Mouse (Mus musculus): Measurements from ENCODE around the gene Itfg2. TPM values are rescaled to one million over a fixed set of nuclear protein-coding genes. Genes with fewer than 3 reads are reported as not detected.

Itfg2 gene
- polyA plus RNA-seq, 1 experiment from 2014 or later = 35.2 TPM

- peaks cover 5% of the 10 kb centered on the region; the same call in 1 of the 2 replicates for H3K4me1 ChIP-seq
- no peak for ATAC-seq
Measured at GRCm38 (mm10) chr6:128429826-128430225, 5.1 kb upstream of the Itfg2 start.

GRCm38 (mm10) chr6:128429300-128429699 lies 4.6 kb upstream of the Itfg2 start:
- H3K4me1 ChIP-seq = peaks cover 5% of the 10 kb centered on the region; the same call in 1 of the 2 replicates
- no peak overlapping the region for H3K4me2 ChIP-seq
- H3K9me3 ChIP-seq (replicated peaks) = no peaks in the 10 kb centered on the region
- H3K4me3 ChIP-seq = no peak overlapping the region
- no peak overlapping the region for H3K27ac ChIP-seq
- WGBS = 97% methylated on average over 2 of the region's 2 CpGs
- no peak for ATAC-seq
- peaks cover 68% of the 10 kb centered on the region for H3K36me3 ChIP-seq (ENCODE audit: poor library complexity, severe bottlenecking)
- H3K27me3 ChIP-seq = no peaks in the 10 kb centered on the region
- no peak overlapping the region for H3K9ac ChIP-seq

More at GRCm38 (mm10) chr6:128429826-128430225, 5.1 kb upstream of the Itfg2 start:
- no peak overlapping the region for H3K9ac ChIP-seq
- 94% methylated on average over 6 of the region's 6 CpGs for WGBS
- no peak overlapping the region for H3K4me2 ChIP-seq
- no peaks in the 10 kb centered on the region for H3K27me3 ChIP-seq
- H3K4me3 ChIP-seq = no peak overlapping the region
- no peak overlapping the region for H3K27ac ChIP-seq
- no peaks in the 10 kb centered on the region for H3K9me3 ChIP-seq (replicated peaks)
- peaks cover 73% of the 10 kb centered on the region for H3K36me3 ChIP-seq (ENCODE audit: poor library complexity, severe bottlenecking)

GRCm38 (mm10) chr6:128427571-128427970 lies 2.8 kb upstream of the Itfg2 start:
- WGBS = 94% methylated on average over 5 of the region's 5 CpGs
- Histone ChIP-seq H3K9me3 (replicated peaks) (no peaks in the 10 kb centered on the region), H3K4me3 (no peak overlapping the region), H3K36me3 (ENCODE audit: poor library complexity, severe bottlenecking) (peaks cover 51% of the 10 kb centered on the region), H3K4me1 (peaks cover 9% of the 10 kb centered on the region), H3K27me3 (no peaks in the 10 kb centered on the region), H3K4me2 (no peak overlapping the region), H3K27ac (no peak overlapping the region), H3K9ac (no peak overlapping the region)
- ATAC-seq = no peak

GRCm38 (mm10) chr6:128425046-128425445 lies 315 bp upstream of the Itfg2 start:
- peaks cover 26% of the 10 kb centered on the region for H3K36me3 ChIP-seq (ENCODE audit: poor library complexity, severe bottlenecking)
- H3K27ac ChIP-seq = peak overlapping the region; percentile 91

GRCm38 (mm10) chr6:128423496-128424268 lies 1.0 kb downstream of the Itfg2 start:
- peak; percentile 47 for ATAC-seq
- WGBS = 49% methylated on average over 16 of the region's 16 CpGs
- peaks cover 7% of the 10 kb centered on the region for H3K4me1 ChIP-seq
- peaks cover 15% of the 10 kb centered on the region for H3K36me3 ChIP-seq (ENCODE audit: poor library complexity, severe bottlenecking)
- peak overlapping the region; percentile 61 for H3K4me3 ChIP-seq
- peak overlapping the region; percentile 68 for H3K4me2 ChIP-seq
- H3K9me3 ChIP-seq (replicated peaks) = no peaks in the 10 kb centered on the region
- peak overlapping the region; percentile 91 for H3K27ac ChIP-seq
- H3K9ac ChIP-seq = peak overlapping the region; percentile 74
- no peaks in the 10 kb centered on the region for H3K27me3 ChIP-seq

More at GRCm38 (mm10) chr6:128425046-128425445, 315 bp upstream of the Itfg2 start:
- no peak; the same call in 1 of the 2 replicates for ATAC-seq
- 18% methylated on average over 9 of the region's 9 CpGs for WGBS
- Histone ChIP-seq H3K4me1 (peaks cover 7% of the 10 kb centered on the region), H3K9me3 (replicated peaks) (no peaks in the 10 kb centered on the region), H3K9ac (peak overlapping the region; percentile 74), H3K4me3 (peak overlapping the region; percentile 61), H3K4me2 (peak overlapping the region; percentile 68), H3K27me3 (no peaks in the 10 kb centered on the region)

GRCm38 (mm10) chr6:128421480-128421879 lies 3.3 kb downstream of the Itfg2 start:
- Histone ChIP-seq H3K36me3 (ENCODE audit: poor library complexity, severe bottlenecking) (peaks cover 3% of the 10 kb centered on the region; the same call in 1 of the 2 replicates), H3K27me3 (no peaks in the 10 kb centered on the region), H3K4me2 (no peak overlapping the region), H3K27ac (no peak overlapping the region), H3K4me1 (peaks cover 7% of the 10 kb centered on the region), H3K4me3 (no peak overlapping the region), H3K9me3 (replicated peaks) (no peaks in the 10 kb centered on the region), H3K9ac (no peak overlapping the region)
- no peak for ATAC-seq
- WGBS = 95% methylated on average over 3 of the region's 3 CpGs

GRCm38 (mm10) chr6:128421036-128421435 lies 3.7 kb downstream of the Itfg2 start:
- 98% methylated on average over 2 of the region's 2 CpGs for whole genome bisulfite sequencing
- peaks cover 5% of the 10 kb centered on the region; the same call in 1 of the 2 replicates for H3K36me3 ChIP-seq (ENCODE audit: poor library complexity, severe bottlenecking)
- no peak overlapping the region for H3K9ac ChIP-seq
- no peak for ATAC-seq
- H3K4me2 ChIP-seq = no peak overlapping the region
- H3K27me3 ChIP-seq = no peaks in the 10 kb centered on the region
- no peak overlapping the region for H3K4me3 ChIP-seq
- H3K9me3 ChIP-seq (replicated peaks) = no peaks in the 10 kb centered on the region
- peaks cover 7% of the 10 kb centered on the region for H3K4me1 ChIP-seq
- H3K27ac ChIP-seq = no peak overlapping the region

- no peak overlapping the region for H3K27ac ChIP-seq
- H3K4me2 ChIP-seq = no peak overlapping the region
- WGBS = 93% methylated on average over 1 of the region's 1 CpGs
- no peak overlapping the region for H3K9ac ChIP-seq
- no peak overlapping the region for H3K4me3 ChIP-seq
- ATAC-seq = no peak
- no peaks in the 10 kb centered on the region for H3K9me3 ChIP-seq (replicated peaks)
- H3K36me3 ChIP-seq (ENCODE audit: poor library complexity, severe bottlenecking) = peaks cover 21% of the 10 kb centered on the region
- H3K27me3 ChIP-seq = no peaks in the 10 kb centered on the region
- H3K4me1 ChIP-seq = no peaks in the 10 kb centered on the region
Measured at GRCm38 (mm10) chr6:128418076-128418475, 6.7 kb downstream of the Itfg2 start.

GRCm38 (mm10) chr6:128416169-128416568 lies 8.6 kb downstream of the Itfg2 start:
- 92% methylated on average over 5 of the region's 5 CpGs for WGBS
- H3K4me3 ChIP-seq = no peak overlapping the region
- H3K9ac ChIP-seq = no peak overlapping the region
- H3K36me3 ChIP-seq (ENCODE audit: poor library complexity, severe bottlenecking) = peaks cover 40% of the 10 kb centered on the region
- H3K27me3 ChIP-seq = no peaks in the 10 kb centered on the region
- H3K4me2 ChIP-seq = no peak overlapping the region
- H3K4me1 ChIP-seq = no peaks in the 10 kb centered on the region
- H3K27ac ChIP-seq = no peak overlapping the region
- ATAC-seq = no peak
- no peaks in the 10 kb centered on the region for H3K9me3 ChIP-seq (replicated peaks)

- Histone ChIP-seq H3K4me2 (no peak overlapping the region), H3K9me3 (replicated peaks) (no peaks in the 10 kb centered on the region), H3K4me3 (no peak overlapping the region), H3K9ac (no peak overlapping the region), H3K27me3 (no peaks in the 10 kb centered on the region), H3K36me3 (ENCODE audit: poor library complexity, severe bottlenecking) (peaks cover 87% of the 10 kb centered on the region), H3K4me1 (no peaks in the 10 kb centered on the region), H3K27ac (no peak overlapping the region)
- WGBS = 23% methylated on average over 3 of the region's 3 CpGs
- peak; percentile 75 for ATAC-seq
Measured at GRCm38 (mm10) chr6:128411115-128411514, 13.6 kb downstream of the Itfg2 start.

- Histone ChIP-seq H3K9me3 (replicated peaks) (no peaks in the 10 kb centered on the region), H3K36me3 (ENCODE audit: poor library complexity, severe bottlenecking) (peaks cover 85% of the 10 kb centered on the region), H3K27ac (no peak overlapping the region), H3K27me3 (no peaks in the 10 kb centered on the region), H3K9ac (no peak overlapping the region), H3K4me2 (no peak overlapping the region), H3K4me3 (no peak overlapping the region), H3K4me1 (no peaks in the 10 kb centered on the region)
- no peak for ATAC-seq
- 95% methylated on average over 13 of the region's 13 CpGs for WGBS
Measured at GRCm38 (mm10) chr6:128410305-128410704, 14.4 kb downstream of the Itfg2 start.

GRCm38 (mm10) chr6:128408544-128409125 lies 16.1 kb downstream of the Itfg2 start:
- H3K4me3 ChIP-seq = no peak overlapping the region
- no peak for ATAC-seq
- H3K9ac ChIP-seq = no peak overlapping the region
- H3K36me3 ChIP-seq (ENCODE audit: poor library complexity, severe bottlenecking) = peaks cover 77% of the 10 kb centered on the region
- H3K27me3 ChIP-seq = no peaks in the 10 kb centered on the region
- no peaks in the 10 kb centered on the region for H3K4me1 ChIP-seq
- no peak overlapping the region for H3K27ac ChIP-seq
- no peaks in the 10 kb centered on the region for H3K9me3 ChIP-seq (replicated peaks)
- H3K4me2 ChIP-seq = no peak overlapping the region
- 92% methylated on average over 7 of the region's 7 CpGs for WGBS

Measured in forebrain, embryonic 13.5 days (tissue).